Mouse (Mus musculus) myocyte (in vitro differentiated cells): ENCODE data around the gene Gm20696. TPM values are rescaled to one million over a fixed set of nuclear protein-coding genes. Genes with fewer than 3 reads are reported as not detected.
A peak's percentile ranks its signal among the peaks of the same experiment; 100 is the strongest.

Source experiments
- H3K27me3 ChIP-seq: one replicate; pipeline ENCODE4 v1.6.1; 2011; ENCODE audit not compliant: control insufficient read depth, insufficient read depth, insufficient read length
- H3K36me3 ChIP-seq: one replicate; pipeline ENCODE4 v1.6.1; 2011; ENCODE audit not compliant: control insufficient read depth, insufficient read depth
- H3K4me2 ChIP-seq: one replicate; pipeline ENCODE4 v1.6.1; 2011; ENCODE audit warnings: low read depth, control low read depth
- H3K4me3 ChIP-seq: one replicate; pipeline ENCODE4 v1.5.1; 2011; ENCODE audit warnings: mild to moderate bottlenecking, control low read depth, moderate library complexity
- H3K79me2 ChIP-seq: one replicate; pipeline ENCODE4 v1.6.1; 2011; ENCODE audit not compliant: control insufficient read depth, insufficient read depth
- H3ac ChIP-seq: one replicate; pipeline ENCODE4 v1.6.1; 2011; ENCODE audit not compliant: control insufficient read depth, insufficient read length
- CEBPB ChIP-seq: IDR thresholded peaks from 2 replicates; pipeline ENCODE4 v1.6.1; 2011; ENCODE audit warnings: mild to moderate bottlenecking, moderate library complexity; ENCODE audit not compliant: poor library complexity, insufficient read depth, severe bottlenecking
- E2F4 ChIP-seq: IDR thresholded peaks from one replicate; pipeline ENCODE4 v1.6.1; 2011; ENCODE audit warnings: mild to moderate bottlenecking, control low read depth, moderate library complexity; ENCODE audit not compliant: insufficient read depth
- MAX ChIP-seq: IDR thresholded peaks from one replicate; pipeline ENCODE4 v1.6.1; 2011; ENCODE audit warnings: low read depth, mild to moderate bottlenecking, control low read depth
- MYOD1 ChIP-seq, 3 experiments: IDR thresholded peaks; one replicate each; pipeline ENCODE4 v1.6.1; 2011; ENCODE audit warnings: control low read depth in 2 of 3, low read depth in 2 of 3, mild to moderate bottlenecking in 2 of 3, moderate library complexity in 1 of 3; ENCODE audit not compliant: insufficient read length in 2 of 3, control insufficient read depth in 1 of 3
- MYOG ChIP-seq, 3 experiments: IDR thresholded peaks; one replicate each; pipeline ENCODE4 v1.6.1; 2011; ENCODE audit warnings: control low read depth in 2 of 3, low read depth in 2 of 3, mild to moderate bottlenecking in 2 of 3; ENCODE audit not compliant: insufficient read length in 2 of 3, control insufficient read depth in 1 of 3, insufficient read depth in 1 of 3
- POLR2A ChIP-seq: IDR thresholded peaks from one replicate; pipeline ENCODE4 v1.6.1; 2011; ENCODE audit warnings: low read depth, mild to moderate bottlenecking, control low read depth, moderate library complexity; ENCODE audit not compliant: insufficient read length
- POLR2AphosphoS2 ChIP-seq: IDR thresholded peaks from one replicate; pipeline ENCODE4 v1.6.1; 2011; ENCODE audit warnings: low read depth, control low read depth; ENCODE audit not compliant: insufficient read length
- REST ChIP-seq: IDR thresholded peaks from one replicate; pipeline ENCODE4 v1.6.1; 2011; ENCODE audit warnings: mild to moderate bottlenecking, control low read depth, moderate library complexity; ENCODE audit not compliant: insufficient read depth, insufficient read length
- SRF ChIP-seq: IDR thresholded peaks from one replicate; pipeline ENCODE4 v1.6.1; 2011; ENCODE audit warnings: low read depth; ENCODE audit not compliant: control insufficient read depth, insufficient read length
- TCF12 ChIP-seq: IDR thresholded peaks from one replicate; pipeline ENCODE4 v1.6.1; 2011; ENCODE audit warnings: mild to moderate bottlenecking, control low read depth; ENCODE audit not compliant: poor library complexity, insufficient read depth, severe bottlenecking
- TCF3 ChIP-seq: IDR thresholded peaks from one replicate; pipeline ENCODE4 v1.6.1; 2011; ENCODE audit warnings: low read depth, control low read depth; ENCODE audit not compliant: insufficient read length
- USF1 ChIP-seq: IDR thresholded peaks from one replicate; pipeline ENCODE4 v1.6.1; 2011; ENCODE audit warnings: low read depth, mild to moderate bottlenecking, control low read depth, moderate library complexity
- polyA plus RNA-seq: library from polyadenylated mRNA; unstranded; fragments of >200 nt; fragmentation: generic; extraction: Trizol; gene quantifications from one replicate; pipeline ENCODE4 v1.2.1, GENCODE M21; 2012; ENCODE audit warnings: missing spikeins

Gm20696 gene
- polyA plus RNA-seq, 1 experiment = 0.13 TPM

- Histone ChIP-seq H3K27me3 (no peaks in the 10 kb centered on the region), H3K4me3 (no peak overlapping the region), H3K36me3 (no peaks in the 10 kb centered on the region), H3K4me2 (peak overlapping the region; percentile 68), H3K79me2 (no peaks in the 10 kb centered on the region), H3ac (no peak overlapping the region)
- no peak for TF ChIP-seq REST
- no peak for TF ChIP-seq CEBPB
- TF ChIP-seq MYOD1 (IDR thresholded peaks at IDR 0.05; ENCODE audit: control insufficient read depth in 1 of 3, insufficient read length in 2 of 3, low read depth in 2 of 3) = peak in 2 of 3 experiments; percentile 51 to 72
- no peak for TF ChIP-seq POLR2AphosphoS2
- TF ChIP-seq MAX = no peak
Measured at GRCm38 (mm10) chr6:99599651-99600050, 66.9 kb downstream of the Gm20696 start.

GRCm38 (mm10) chr6:99599229-99599628 is 67.4 kb downstream of the Gm20696 start:
- TF ChIP-seq MYOG (IDR thresholded peaks at IDR 0.05; ENCODE audit: control insufficient read depth in 1 of 3, insufficient read depth in 1 of 3, insufficient read length in 2 of 3, low read depth in 2 of 3) = no peak
- TF ChIP-seq TCF3 = no peak
- TF ChIP-seq POLR2AphosphoS2 = no peak
- no peak for TF ChIP-seq CEBPB
- TF ChIP-seq POLR2A = no peak
- no peak for TF ChIP-seq SRF
- Histone ChIP-seq H3ac (no peak overlapping the region), H3K4me3 (no peak overlapping the region), H3K27me3 (no peaks in the 10 kb centered on the region), H3K36me3 (no peaks in the 10 kb centered on the region), H3K4me2 (no peak overlapping the region), H3K79me2 (no peaks in the 10 kb centered on the region)

GRCm38 (mm10) chr6:99577040-99577439 is 89.6 kb downstream of the Gm20696 start:
- no peak for TF ChIP-seq POLR2A
- TF ChIP-seq MAX = no peak
- no peak for TF ChIP-seq POLR2AphosphoS2
- no peak for TF ChIP-seq TCF12
- no peak for TF ChIP-seq REST
- TF ChIP-seq E2F4 = no peak
- TF ChIP-seq CEBPB = no peak
- TF ChIP-seq SRF = no peak
- no peaks in the 10 kb centered on the region for H3K36me3 ChIP-seq
- no peaks in the 10 kb centered on the region for H3K27me3 ChIP-seq
- H3K4me2 ChIP-seq = no peak overlapping the region
- no peaks in the 10 kb centered on the region for H3K79me2 ChIP-seq
- no peak overlapping the region for H3ac ChIP-seq
- no peak overlapping the region for H3K4me3 ChIP-seq

GRCm38 (mm10) chr6:99575633-99576032 is 91.0 kb downstream of the Gm20696 start:
- Histone ChIP-seq H3K4me2 (no peak overlapping the region), H3K36me3 (no peaks in the 10 kb centered on the region), H3K4me3 (no peak overlapping the region), H3K27me3 (no peaks in the 10 kb centered on the region), H3ac (no peak overlapping the region), H3K79me2 (no peaks in the 10 kb centered on the region)
- TF ChIP-seq CEBPB (no peak), MAX (no peak), E2F4 (no peak)

- H3K27me3 ChIP-seq = no peaks in the 10 kb centered on the region
- no peaks in the 10 kb centered on the region for H3K36me3 ChIP-seq
- TF ChIP-seq SRF (no peak), MAX (no peak)
- H3K79me2 ChIP-seq = no peaks in the 10 kb centered on the region
- no peak overlapping the region for H3K4me3 ChIP-seq
- H3ac ChIP-seq = no peak overlapping the region
- no peak overlapping the region for H3K4me2 ChIP-seq
Measured at GRCm38 (mm10) chr6:99573343-99573742, 93.3 kb downstream of the Gm20696 start.

GRCm38 (mm10) chr6:99572071-99572470 is 94.5 kb downstream of the Gm20696 start:
- no peak overlapping the region for H3K4me3 ChIP-seq

More at GRCm38 (mm10) chr6:99572071-99572470, 94.5 kb downstream of the Gm20696 start:
- Histone ChIP-seq H3ac (no peak overlapping the region), H3K27me3 (no peaks in the 10 kb centered on the region), H3K79me2 (no peaks in the 10 kb centered on the region), H3K4me2 (no peak overlapping the region), H3K36me3 (no peaks in the 10 kb centered on the region)
- no peak for TF ChIP-seq CEBPB
- no peak for TF ChIP-seq E2F4
- no peak for TF ChIP-seq TCF3
- no peak for TF ChIP-seq POLR2A
- TF ChIP-seq USF1 = no peak
- TF ChIP-seq TCF12 = no peak
- no peak for TF ChIP-seq REST
